Mouse (Mus musculus) spleen, adult 12 weeks (tissue): ENCODE results near the gene Nlrp6.

Experiments
- DNase-seq: peaks from one replicate; pipeline ENCODE4 v3.0.0; 2022; ENCODE audit warnings: low spot score

Gene Nlrp6

DNA sequence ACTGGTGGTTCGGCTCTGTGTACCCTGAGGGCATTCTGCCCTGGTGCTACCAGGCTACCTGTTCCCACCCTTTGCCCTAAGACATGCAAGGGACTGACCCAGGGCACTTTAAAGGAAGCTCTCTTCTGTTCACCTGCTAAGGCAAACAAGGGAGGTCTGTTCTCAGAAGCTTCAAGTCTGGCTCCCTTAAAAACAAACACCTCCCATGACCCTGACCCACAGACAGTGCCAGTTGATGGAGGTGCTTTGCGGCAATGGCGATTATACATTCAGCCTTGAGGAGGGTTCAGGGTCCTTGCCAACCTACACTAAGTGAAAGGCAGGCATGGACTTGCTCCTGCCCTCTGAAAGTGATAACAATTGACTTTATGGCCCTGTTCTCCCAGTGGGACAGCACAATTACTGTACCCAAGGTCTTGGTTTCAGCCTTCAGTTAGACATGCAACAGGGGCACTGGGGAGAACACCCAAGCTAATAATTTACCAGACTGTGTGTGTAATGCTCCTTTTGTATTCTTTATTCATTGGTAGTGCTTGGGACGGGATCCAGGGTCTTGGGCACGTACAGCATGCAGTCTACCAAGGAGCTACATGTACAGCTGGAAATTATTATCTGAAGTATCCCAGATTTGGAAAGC is 7.7 kb upstream of the Nlrp6 start:
- no peak for DNase-seq

DNA sequence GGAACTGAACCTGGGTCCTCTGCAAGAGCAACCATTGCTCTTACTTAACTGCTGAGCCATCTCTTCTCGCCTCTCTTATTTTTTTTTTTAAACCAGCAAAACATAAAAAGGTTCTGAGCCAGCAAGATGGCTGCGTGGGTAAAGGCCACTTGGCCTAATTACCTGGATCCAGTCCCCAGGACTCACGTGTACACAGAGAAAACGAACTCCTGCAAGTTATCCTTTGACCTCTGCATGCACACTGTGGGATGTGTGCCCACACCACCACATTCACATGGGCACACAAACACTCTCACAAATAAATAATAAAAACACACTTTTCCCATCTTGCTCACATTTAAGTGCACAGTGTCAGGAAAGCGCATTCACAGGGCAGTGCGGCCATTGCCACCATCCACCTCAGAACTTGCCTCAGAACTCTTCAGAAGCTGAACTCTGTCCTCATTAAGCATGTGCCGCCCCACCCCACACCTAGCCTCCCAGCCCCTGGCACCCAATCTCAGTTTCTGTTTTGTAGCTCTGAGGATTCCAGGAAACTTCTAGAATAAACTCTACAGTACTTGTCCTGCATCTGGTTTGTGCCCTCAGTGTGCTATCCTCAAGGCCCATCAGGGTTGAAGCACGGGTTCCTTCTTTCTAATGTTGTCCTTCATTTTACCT is 6.5 kb upstream of the Nlrp6 start:
- DNase-seq: no peak

DNA sequence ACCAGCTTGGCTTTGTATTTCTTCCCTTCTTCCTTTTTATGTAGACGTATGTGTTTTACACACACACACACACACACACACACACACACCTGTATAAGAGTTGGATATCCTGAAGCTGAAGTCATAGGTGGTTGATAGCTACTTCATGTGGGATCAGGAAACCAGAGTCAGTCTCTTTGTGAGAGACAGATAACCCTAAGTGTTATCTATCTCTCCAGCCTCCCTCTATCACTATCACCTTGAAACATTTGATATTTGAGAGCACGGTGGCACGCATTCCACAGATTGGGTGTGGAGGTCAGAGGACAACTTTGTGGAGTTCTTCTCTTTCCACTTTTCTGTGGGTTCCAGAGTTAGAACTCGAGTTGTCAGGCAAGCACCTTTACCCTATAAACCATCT is 791 bp upstream of the Nlrp6 start:
- no peak for DNase-seq

DNA sequence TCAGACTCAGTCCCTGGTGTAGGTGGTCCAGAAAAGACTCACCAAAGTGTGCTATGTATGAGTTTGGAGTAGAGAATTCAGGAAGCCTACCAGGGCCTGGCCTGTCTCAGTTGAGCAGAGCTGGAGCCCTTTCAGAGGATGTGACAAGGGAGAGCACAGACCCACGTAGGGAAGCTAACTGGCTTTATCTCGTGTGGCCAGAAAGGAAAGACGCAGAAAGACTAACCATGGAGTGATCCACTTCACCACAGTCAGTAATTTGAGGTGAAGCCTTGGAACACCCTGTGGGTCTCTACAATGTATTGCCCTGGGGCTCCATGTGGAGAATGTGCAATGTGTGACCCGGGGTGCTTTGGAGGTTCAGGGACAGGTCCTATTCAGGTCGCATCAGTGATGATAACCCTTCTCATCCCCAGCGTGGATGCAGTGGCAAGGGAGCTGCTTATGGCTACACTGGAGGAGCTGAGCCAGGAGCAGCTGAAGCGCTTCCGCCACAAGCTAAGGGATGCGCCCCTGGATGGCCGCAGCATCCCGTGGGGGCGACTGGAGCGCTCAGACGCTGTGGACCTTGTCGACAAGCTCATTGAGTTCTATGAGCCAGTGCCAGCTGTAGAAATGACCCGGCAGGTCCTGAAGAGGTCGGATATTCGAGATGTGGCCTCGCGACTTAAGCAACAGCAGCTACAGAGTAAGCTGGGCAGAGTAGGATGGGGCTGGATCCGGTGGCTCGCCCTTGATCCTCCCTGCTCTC is 698 bp downstream of the Nlrp6 start:
- no peak for DNase-seq

DNA sequence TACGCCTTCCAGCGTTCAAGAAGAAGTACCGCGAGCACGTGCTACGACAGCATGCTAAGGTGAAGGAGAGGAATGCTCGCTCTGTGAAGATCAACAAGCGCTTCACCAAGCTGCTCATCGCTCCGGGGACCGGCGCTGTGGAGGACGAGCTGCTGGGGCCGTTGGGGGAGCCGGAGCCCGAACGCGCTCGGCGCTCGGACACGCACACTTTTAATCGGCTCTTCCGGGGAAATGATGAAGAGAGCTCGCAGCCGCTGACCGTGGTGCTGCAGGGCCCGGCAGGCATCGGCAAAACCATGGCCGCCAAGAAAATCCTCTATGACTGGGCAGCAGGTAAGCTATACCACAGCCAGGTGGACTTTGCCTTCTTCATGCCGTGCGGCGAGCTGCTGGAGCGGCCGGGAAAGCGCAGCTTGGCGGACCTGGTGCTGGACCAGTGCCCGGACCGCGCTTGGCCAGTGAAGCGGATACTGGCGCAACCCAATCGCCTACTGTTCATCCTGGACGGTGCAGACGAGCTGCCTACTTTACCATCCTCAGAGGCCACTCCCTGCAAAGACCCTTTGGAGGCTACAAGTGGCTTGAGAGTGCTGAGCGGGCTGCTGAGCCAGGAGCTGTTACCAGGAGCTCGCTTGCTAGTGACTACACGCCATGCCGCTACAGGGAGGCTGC is 1.8 kb downstream of the Nlrp6 start:
- DNase-seq: no peak

DNA sequence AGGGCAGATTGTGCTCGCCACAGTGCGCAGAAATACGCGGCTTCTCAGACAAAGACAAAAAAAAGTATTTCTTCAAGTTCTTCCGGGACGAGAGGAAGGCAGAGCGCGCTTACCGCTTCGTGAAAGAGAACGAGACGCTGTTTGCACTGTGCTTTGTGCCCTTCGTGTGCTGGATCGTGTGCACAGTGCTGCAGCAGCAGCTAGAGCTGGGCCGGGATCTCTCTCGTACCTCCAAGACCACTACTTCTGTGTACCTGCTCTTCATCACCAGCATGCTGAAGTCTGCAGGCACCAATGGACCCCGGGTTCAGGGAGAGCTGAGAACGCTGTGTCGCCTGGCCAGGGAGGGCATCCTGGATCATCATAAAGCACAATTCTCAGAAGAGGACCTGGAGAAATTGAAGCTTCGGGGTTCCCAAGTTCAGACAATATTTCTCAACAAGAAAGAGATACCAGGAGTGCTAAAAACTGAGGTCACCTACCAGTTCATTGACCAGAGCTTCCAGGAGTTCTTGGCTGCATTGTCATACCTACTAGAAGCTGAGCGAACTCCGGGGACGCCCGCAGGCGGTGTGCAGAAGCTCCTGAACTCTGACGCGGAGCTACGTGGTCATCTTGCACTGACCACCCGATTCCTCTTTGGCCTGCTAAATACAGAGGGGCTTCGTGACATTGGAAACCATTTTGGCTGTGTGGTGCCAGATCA is 2.5 kb downstream of the Nlrp6 start:
- no peak for DNase-seq

DNA sequence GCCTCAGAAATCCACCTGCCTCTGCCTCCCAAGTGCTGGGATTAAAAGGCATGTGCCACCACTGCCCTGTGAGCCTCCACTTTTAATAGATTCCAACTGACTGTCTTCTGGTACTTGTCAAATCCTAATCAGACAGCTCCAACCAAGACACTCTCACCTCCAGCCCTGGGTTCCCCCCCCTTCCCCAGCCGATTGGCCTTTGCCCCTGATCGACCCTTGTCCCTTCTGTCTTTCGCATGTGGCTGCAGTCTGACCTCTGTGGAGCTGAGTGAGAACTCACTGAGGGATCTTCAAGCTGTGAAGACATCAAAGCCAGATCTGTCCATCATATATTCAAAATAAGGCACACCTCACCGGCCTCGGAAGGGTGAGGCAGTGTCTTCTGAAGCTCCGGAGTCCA is 6.5 kb downstream of the Nlrp6 start:
- DNase-seq: no peak

DNA sequence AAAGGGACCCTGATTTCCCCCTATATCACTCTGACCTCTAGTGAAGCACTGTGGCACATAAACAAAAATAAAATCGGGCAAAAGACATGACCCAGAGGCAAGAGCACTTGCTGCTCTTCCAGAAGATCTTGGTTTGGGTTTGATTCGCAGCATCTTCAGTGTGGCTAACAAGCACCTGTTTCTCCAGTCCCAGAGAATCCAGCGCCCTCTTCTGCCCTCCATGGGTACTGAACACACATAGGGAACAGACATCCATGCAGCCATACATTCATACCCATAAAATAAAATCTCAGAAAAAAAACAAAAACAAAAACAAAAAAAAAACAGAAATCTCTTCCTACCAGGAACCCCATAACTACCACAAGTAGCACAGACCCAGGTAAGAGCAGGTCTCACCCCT is 17.7 kb downstream of the Nlrp6 start:
- no peak for DNase-seq

DNA sequence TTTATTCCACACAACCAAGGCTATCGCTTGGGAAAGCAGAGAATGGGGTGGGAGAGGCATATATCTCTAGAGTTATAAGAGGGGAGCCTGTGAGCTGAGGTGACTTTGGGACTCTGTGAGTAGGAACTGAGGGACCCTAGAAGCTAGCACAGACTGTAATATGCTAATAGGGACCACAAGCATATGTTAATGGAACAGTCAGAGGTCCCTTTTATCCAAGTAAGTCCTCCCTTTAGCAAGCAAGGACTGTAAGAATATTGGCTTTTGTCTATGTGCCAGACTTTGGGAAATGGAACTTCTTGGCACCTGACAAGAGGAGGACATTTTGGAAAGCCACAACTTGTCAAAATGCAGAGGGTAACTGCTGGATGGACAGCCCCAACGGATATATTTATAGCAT is 18.2 kb downstream of the Nlrp6 start:
- DNase-seq: no peak

DNA sequence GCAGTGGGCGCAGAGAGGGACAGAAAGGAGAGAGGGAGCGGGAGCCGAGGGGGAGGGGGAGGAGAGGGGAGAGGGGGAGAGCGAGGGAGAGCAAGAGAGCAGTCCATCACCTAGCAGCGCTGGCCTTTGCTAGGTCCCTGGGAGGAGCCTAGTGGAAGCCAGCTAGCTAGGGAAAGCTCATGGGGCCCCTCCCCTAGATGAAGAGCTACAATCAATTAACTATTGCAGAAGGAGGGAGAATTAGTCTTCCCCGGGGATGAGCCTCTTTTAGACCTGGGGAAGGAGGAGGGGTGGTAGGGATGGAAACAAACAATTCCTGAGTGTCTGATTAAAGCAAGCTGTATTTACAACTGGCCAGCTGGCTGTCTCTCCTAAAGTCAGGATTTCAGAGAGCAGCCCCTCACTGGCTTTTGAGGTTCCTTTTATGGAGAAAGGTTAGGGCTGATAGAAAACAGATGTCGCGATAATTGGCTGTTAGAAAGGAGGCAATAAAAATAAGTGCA is 19.0 kb downstream of the Nlrp6 start:
- DNase-seq: no peak

DNA sequence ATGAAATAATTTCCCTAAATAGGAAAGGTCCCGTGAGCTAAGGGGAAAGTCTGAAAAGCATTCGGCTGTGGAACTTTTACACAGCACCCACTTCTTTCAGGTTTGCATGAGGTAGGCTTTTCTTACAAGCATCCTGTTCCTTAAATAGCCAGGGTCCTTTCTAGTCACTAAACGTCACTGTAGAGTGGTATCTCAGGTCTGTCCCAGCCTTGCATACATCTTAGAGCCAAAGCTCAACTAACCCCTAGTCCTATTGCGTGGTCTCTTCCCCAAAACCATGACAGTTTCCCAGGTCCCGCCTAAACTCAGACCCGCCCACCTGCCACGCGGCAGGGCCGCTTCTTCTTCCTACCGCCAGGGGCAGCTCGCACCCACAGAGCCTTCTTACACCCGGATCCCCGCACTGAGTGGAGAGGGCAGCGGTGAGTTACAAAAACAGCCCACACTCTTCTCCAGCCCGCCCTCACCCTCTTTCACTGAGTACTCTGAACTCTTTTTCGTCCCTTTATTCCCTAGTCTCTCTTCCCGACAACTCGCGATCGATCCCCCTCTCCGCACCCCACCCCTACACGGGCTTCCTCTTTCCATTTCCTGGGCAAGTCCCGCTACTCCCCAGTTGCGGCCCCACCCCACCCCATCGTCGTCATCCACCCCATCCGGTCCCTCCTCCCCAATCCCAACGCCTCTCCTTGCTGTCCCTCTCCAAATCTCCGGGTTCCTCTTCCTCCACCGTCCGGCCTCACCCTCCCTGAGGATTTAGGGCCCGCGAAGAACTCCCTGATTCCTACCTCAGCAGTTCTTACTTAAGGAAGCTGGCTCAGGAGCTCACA is 20.7 kb downstream of the Nlrp6 start, which contains the start of gene Pgghg:
Gene Pgghg, plus strand, starts transcription at position 170 of the 830 bp plus-strand sequence.
- peak; percentile 72 for DNase-seq

DNA sequence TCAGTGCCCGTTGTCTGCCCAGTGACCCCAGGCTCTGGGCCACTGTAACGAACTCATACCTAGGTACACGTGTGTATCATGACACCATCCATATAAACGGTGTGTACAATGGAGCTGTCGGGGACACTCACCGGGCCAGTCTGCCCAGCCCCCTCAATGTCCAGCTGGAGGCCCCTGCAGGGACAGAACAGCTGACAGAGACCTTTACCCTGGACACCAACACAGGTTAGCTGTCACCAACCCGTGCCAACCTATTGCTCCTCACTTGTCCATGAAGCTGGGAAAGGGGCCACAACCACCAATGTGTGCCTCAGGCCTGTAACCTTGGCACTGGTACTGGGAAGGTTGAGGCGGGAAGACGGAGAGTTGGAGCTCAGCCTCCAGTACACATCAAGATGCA is 21.6 kb downstream of the Nlrp6 start:
- no peak for DNase-seq

DNA sequence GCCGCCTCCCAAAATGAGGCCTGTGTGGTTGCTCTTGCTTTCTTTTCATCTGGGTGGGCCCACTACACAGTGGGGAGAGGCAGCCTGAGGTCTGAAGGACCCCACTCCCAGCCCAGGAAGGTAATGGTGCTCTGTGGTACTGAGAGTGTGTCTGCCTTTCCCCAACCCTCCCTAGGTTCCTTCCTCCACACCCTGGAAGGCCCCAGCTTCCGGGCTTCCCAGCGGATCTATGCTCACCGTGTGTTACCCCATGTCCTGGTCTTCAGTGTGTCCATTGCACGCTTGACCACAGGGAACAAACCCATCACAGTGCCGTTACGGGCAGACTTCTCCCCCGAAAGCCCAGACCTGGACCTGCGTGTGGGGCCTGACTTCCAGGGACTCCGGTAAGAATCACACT is 22.1 kb downstream of the Nlrp6 start:
- no peak for DNase-seq

DNA sequence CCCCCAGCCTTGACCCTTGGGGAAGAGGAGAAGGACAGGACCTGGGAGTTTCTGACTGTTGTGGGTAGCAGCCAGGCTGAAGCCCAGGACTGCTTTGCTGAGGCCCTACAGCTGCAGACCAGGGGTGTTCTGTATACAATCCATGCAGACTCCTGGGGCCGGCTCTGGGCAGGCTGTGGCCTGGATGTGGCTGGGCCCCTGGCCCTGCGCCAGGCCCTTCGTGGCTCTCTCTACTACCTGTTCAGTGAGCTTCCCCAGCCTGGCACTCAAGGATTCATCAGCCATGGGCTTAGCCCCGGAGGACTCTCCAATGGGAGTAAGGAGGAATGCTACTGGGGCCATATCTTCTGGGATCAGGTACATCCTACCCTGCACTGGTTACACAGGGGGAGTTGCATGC is 22.7 kb downstream of the Nlrp6 start:
- DNase-seq: no peak

DNA sequence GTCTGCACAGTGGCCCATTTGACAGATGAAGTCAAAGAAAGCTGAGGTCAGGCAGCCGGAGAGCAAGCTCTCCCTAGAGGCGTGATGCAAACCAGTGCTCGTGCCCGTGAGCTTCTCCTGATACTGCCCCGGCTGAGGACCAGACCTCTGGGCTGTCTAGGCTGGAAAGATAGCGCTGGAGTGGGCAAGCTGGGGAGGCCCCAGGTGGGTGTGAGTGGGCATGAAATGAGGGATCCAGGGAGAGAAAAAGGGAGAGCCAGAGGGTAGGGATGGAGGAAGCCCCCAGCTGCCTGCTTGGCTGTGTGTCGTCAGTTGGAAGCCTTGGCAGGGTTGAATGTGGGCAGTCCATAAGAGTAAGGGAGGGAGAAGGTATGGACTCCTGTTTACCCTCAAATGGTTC is 23.5 kb downstream of the Nlrp6 start:
- no peak for DNase-seq

DNA sequence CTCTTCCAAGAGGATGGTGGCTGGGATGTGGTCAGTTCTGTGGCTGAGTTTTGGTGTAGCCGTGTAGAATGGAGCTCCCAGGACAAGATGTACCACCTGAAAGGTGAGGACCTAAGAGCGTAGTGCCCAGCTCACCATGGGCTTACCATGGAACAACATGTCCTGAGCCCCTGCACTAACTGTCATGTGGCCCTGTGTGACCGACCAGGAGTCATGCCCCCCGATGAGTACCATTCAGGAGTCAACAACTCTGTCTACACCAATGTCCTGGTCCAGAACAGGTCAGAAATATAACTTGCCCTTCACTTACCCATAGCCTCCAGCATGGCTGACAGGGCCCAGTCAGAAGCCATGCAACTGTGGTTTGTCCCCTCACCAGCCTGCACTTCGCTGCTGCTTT is 24.5 kb downstream of the Nlrp6 start:
- no peak for DNase-seq

DNA sequence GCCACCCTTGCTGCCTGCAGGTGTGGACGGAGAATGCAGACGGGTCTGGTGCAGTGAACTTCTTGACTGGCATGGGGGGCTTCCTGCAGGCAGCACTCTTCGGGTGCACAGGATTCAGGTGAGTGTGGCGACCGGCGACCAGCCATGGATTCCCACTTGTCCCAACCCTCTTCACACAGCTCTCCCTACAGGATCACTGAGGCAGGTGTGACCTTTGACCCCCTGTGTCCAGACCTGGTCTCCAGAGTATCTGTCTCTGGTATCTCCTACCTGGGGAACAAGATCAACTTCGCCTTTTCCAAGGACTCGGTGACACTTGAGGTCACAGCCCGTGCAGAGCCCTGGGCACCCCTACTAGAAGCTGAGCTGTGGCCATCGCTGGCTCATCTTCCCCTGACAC is 25.6 kb downstream of the Nlrp6 start:
- DNase-seq: no peak

DNA sequence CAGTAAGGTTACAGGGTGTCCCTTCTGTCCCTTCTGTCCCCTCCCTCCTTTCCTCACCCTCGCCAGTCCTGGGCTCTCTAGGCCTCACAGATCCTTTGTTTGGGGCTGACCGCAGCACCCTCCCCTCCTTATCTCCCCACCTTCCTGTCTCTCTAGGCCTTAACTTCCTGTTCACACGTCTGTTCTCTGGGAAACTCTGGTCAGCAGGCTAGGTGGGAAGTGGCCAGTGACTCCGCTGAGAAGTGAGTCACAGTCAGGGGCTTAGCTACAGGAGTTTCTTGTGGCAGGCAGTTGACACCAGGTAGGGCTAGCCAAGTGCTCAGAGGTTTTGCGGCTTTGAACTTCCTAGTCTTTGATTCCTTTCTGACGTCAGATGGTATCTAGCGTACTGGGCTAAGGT is 26.3 kb downstream of the Nlrp6 start:
- no peak for DNase-seq

DNA sequence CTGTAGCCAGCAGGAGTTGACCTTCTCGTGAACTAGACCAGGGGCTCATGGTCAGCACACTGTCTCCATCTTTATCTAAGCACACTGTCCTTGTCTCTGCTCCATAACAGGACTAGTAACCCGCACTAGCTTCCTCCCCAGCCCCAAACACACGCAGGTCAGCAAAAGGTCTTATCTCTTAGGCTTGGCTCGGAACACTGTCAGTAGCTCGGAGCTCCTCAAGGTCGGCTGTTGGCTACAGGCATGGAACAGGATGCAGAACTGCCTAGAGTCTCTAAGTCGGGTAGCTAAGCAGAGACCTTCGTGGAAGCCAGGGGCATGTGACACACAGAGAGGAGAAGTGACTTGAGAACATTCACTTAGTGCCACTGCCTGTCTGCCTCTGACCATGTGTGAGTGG is 27.5 kb downstream of the Nlrp6 start:
- no peak for DNase-seq

DNA sequence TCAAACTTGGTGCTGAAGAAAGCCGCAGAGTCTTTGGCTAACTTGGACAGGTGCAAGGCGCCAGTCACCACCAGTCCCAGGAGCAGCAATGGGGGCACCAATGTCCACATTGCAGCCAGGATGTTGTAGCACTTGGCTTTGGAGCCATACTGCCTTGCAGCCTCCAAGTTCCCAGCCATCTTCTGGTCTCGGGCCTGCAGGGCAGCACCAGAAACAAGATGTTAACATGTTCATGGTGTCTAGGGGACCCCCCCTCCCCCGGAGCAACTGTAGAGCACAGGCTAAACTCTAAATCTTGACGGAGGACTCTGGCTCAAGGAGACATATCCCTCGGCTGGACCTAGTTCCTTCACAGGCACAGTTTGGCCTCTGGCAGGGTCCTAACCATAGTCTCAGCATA is 28.6 kb downstream of the Nlrp6 start:
- no peak for DNase-seq
